Mouse (Mus musculus): ENCODE measurements around the gene Kcnh4. TPM values are rescaled to one million over a fixed set of nuclear protein-coding genes. Genes with fewer than 3 reads are reported as not detected.

Kcnh4 gene
- total RNA-seq, 2 experiments from 2014 or later: 10.2 to 16.6 TPM

DNA sequence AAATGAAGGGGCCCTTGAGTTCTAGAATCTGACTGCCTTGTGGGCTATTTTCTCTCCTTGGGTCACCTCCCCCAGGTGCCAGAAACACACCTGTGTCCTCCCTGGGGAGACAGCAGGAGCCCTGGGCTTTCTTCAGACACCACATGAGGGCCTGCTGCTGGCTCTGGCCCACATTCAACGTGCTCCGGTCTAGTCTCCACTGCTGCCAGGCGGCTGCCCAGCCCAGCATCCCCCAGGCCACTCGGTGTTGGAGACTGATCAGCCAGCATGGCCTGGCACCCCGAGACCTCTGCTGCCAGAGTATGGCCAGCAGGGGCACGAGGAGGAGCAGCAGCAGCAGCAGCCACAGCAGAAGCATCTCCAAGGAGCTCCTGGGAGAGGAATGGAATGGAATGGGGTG lies 10.2 kb upstream of the Kcnh4 start:
- no peak for DNase-seq (ENCODE audit: low spot score in 2 of 2)

DNA sequence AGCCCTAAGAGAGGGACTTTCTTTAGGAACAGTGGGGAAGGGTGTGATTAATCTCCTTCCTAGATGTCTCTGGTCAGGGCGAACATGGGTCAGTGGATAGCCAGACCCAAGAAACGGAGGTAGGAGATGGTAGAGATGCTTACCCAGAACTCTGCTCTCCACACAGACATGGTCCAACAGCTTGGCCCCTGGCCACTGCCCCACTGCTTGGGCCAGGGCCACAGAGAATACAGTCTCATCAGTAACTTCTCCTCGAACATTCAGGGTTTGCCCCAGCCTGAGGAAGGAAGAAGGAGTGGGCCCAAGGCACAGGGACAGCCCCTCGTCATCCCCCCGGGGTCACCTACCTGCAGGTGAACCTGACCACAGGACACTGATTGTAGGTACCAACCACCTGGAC lies 8.1 kb upstream of the Kcnh4 start:
- intact Hi-C loops (cut with DNase I): no loop called here
- DNase-seq (ENCODE audit: low spot score in 2 of 2): no peak

More for the DNA sequence above, 10.2 kb upstream of the Kcnh4 start:
- intact Hi-C loops (cut with DNase I): no loop called here

DNA sequence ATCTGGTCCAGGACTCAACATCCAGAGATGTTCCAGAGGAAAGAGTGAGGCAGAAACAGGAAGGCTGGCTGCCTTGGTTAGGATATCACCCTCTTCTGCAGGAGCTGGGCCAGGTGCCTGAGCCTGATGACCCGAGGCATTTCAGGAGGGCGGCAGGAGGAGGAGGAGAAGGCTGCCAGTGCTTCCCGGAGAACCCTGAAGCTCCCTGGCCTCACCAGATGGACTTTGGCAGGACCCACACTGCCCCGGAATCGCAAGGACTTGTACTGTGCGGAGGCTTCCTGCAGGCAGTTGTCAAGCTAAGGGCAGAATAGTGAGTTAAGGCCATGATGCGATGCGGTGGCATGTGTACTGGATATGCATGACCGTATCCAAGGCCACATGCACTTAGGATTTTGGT lies 7.0 kb upstream of the Kcnh4 start:
- no peak for DNase-seq (ENCODE audit: low spot score in 2 of 2)
- intact Hi-C loops (cut with DNase I): no loop called here

DNA sequence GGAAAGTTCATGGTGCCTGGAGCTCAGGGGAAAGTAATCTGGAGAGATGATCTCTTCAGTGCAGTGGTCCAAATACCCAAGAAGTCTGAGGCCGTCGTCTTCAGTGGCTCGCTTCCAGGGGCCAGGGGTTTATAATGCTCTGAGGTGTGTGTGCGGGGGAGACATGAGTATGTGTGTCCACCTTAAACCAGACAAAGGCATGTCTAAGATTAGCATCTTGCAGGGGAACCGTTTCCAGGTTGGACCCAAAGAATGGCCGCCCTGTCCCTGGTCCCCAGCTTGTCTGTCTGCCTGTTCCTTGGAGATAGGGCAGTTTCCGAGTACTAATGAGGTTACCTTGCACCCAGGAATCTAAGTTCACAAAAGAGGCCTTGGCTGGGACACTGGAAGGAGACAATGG lies 3.1 kb upstream of the Kcnh4 start, which contains the start of gene Hcrt:
Gene Hcrt (minus strand): TSS at position 101 of the 400 bp plus-strand sequence.
- DNase-seq (ENCODE audit: low spot score in 2 of 2): no peak
- intact Hi-C loops (cut with DNase I): no loop called here

DNA sequence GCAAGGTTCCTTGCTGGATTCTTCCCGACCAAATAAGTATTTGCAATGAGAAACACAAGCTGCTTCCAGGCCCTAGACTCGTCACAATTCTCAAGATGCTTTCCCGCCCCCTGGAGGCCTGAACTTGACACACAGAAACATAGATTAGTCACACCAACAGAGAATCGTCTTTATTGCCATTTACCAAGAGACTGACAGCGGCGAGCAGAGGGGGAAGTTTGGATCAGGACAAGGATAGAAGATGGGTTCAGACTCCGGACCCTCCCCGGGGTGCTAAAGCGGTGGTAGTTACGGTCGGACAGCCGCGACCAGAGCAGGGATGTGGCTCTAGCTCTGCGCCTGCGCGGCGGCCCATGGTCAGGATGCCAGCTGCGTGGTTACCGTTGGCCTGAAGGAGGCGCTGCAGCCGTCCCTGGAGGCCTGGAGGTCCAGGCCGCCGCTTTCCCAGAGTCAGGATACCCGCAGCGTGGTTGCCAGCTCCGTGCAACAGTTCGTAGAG lies 1.9 kb upstream of the Kcnh4 start:
- intact Hi-C loops (cut with DNase I): loop anchor here (1.0 to 2.0 kb wide), 4 partner anchors 23 to 196 kb away; partner anchors contain the start of gene Rab5c

DNA sequence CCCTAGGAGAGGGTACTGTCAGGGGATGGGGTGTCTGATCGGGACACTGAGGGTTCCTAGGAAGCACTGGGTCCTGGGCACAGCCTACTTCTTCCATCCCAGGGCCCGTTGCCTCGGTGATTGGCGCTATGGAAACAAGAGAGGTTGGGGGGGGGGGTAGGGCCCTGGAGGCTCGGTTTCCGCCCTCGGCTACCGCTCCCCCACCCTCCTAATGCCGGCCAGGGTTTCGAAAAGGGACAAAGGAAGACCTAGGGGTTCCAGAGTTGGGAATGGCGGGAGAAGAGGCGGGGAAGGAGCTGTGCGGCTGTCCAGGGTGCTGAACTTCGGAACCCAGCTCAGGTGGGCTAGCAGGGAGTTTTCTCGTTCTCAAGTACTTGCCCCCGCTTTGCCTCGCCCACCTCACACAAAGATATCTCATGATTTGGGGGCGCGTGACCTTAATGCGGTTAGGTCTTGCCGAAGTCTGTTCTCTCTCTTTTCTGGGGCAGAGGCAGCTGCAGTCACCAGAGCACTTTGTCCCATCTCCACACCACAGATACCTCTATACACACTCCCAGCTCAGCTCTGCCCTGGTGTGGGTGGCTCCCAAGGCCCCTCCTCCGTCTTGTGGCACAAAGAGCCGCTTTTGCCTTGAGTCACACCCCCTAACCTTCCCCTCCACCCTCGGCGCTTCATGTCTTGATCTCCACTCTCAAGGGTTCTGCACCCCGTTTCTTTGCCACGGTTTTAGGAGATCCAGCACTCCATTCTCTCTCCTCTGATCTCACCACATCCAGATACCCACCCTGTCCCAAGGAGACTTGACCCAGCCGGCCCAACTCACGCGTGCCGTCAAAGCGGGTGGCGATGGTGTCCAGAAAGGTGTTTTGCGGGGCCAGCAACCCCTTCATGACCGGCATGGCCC lies 783 bp downstream of the Kcnh4 start:
- intact Hi-C loops (cut with DNase I): loop anchor here (1.0 kb wide), 1 partner anchor 40 kb away; no protein-coding TSS in a partner anchor
- DNase-seq (ENCODE audit: low spot score in 2 of 2): peak in 1 of 2 experiments; percentile 40

More for the DNA sequence above, 1.9 kb upstream of the Kcnh4 start:
- DNase-seq (ENCODE audit: low spot score in 2 of 2): peak; percentile 89 to 91

DNA sequence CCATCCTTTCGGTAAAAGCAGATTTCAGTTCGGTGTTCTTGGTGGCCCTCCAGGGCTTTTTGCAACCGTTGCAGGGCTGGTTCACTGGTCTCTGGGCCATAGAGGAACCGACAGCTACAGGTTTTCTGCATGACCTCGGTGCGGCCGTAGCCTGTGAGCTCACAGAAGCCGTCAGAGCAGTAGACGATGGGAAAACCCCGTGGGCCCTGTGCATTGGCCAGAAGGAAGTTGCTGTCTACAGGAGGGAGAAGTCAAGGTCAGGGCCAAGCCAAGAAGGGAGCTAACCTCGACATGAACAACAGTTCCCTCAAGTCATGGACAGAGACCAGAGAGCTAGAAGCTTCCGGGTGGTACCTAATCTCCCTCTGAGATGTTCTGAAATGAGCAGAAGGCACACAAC lies 2.2 kb downstream of the Kcnh4 start:
- intact Hi-C loops (cut with DNase I): no loop called here
- DNase-seq (ENCODE audit: low spot score in 2 of 2): no peak

DNA sequence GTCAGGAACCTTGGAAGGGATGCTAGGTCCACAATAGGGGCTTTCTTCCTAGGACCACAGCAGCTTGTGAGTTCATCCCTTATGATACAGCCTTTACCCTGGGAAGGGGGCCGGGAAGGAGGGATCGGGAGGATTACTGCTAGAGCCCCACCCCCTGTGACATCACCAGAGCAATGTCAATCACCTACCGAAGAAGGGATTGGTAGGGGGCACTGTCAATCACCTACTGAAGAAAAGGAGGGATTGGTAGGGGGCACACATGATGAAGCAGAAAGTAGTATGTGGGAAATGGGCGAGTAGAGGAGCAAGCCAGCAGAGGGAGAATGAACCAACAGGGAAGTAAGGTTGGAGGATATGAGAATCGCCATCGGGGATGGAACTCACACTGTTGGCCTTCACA lies 3.3 kb downstream of the Kcnh4 start:
- intact Hi-C loops (cut with DNase I): no loop called here
- DNase-seq (ENCODE audit: low spot score in 2 of 2): no peak

DNA sequence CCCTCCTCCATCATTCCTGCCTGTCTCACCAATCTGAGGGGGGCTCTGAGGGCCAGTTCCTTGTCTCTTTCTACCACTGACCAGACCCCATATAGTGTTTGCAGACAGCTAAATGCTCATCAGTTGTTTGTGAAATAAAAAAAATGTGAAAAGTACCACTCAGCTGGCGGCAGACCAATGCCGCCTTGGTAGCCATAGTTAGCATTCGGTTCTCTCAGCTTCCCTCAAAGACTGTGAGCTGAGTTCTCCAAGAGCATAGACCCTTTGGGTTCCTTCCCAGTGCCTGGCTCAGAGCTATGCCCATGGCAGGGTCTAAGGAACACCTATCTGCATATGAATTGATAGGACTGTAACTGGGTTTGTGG lies 5.1 kb downstream of the Kcnh4 start:
- peak; percentile 36 to 90 for DNase-seq (ENCODE audit: low spot score in 2 of 2)
- intact Hi-C loops (cut with DNase I): no loop called here

DNA sequence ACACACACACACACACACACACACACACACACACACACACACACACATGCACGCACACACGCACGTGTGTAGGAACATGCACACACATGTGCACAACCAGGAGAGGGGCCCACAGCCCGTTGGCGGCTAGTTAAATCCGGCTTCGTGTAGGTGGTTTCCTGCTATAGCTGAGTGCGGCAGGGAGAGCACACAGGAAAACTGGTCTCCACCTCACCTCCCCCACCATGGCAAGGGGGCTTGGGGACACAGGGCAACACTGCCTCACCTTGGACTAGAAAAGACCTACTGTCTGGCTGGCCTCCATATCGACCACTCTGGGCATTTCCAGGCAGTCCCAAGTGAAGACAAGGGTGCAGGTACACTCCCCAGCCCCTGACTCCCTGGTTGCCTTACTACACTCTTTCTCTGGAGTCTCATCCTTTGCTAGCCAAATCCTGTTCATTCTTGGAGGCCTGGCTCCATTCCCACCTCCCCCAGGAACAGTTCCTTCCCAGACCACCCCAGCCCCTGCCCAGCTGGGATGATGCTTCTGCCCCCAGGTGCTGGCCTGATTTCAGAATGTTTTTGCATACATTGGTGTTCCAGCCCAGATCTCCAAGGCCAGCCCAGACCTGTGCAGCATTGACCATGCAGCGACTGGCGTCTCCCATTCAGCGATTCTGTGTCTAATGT lies 5.6 kb downstream of the Kcnh4 start:
- intact Hi-C loops (cut with DNase I): no loop called here
- peak; percentile 75 to 91 for DNase-seq (ENCODE audit: low spot score in 2 of 2)

DNA sequence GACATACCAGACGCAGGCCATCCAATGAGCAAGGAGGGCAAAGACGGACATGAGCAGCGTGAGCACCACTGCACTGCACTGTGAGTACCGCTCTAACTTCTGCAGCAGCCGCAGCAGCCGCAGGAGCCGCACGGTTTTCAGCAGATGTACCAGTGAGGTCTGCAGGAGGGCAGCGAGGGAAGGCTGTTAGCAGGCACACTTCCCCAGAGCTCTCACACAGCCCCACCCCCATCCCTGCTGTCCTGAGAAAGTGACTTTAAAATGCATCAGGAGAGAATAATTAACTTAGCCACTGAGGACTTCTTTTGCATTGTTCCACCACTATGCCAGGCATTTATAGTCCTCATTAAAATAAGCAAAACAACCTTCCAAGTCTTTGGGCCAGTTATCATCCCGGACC lies 7.4 kb downstream of the Kcnh4 start:
- DNase-seq (ENCODE audit: low spot score in 2 of 2): peak in 1 of 2 experiments; percentile 63
- intact Hi-C loops (cut with DNase I): no loop called here

DNA sequence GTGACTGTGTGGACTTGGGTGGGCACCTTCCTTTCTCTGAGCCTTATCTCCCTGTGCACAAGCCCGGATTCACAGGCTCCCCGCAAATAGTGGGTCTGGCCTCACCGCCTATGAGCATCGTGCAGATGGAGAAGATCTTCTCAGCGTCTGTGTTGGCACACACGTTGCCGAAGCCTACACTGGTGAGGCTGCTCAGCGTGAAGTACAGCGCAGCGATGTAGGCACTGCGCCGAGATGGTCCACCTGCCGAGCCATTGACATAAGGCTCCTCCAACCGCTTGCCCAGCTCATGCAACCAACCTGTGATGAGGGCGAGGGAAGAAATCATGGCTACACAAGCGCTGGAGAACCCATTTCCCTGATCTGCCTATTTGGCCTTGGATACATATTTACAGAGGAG lies 9.6 kb downstream of the Kcnh4 start:
- intact Hi-C loops (cut with DNase I): no loop called here
- peak in 1 of 2 experiments; percentile 58 for DNase-seq (ENCODE audit: low spot score in 2 of 2)

DNA sequence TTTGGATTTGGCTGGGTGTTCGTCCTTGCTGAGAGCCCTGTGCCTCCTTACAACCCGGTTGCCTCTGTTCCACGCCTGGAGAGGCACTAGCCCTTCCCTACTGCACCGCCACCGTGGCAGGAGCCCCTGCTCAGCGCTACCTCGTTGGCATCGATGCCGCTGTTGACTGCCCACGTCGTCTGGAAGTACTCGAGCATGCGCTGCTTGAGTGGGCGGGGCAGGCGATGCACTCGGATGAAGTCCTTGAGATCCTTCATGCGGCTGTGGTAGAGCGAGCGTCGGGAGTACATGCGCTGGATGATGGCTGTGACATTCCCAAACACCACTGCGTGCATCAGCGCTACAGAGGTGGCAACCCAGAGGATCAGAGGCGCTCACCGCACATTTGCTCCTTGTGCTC lies 10.3 kb downstream of the Kcnh4 start:
- DNase-seq (ENCODE audit: low spot score in 2 of 2): peak; percentile 35 to 81
- intact Hi-C loops (cut with DNase I): no loop called here

DNA sequence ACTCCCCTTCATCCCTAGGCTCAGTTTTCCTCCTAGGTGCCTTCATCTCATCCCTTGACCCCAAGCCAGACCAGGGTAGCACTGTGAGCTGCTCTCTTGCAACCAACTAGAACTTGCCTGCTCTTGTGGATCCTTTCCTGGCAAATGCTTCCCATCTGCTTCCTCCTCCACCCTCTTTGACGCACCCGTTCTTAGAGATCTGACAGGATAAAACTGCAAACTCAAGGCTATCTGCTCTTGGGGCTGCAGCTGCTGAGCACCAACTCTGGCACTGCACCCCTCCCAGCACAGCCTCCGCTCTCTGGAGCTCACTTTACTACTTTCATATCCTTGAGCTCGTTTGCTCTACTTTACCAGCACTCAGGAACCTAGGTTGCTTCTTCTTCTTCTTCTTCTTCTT lies 11.1 kb downstream of the Kcnh4 start:
- DNase-seq (ENCODE audit: low spot score in 2 of 2): peak in 1 of 2 experiments; percentile 70
- intact Hi-C loops (cut with DNase I): no loop called here

DNA sequence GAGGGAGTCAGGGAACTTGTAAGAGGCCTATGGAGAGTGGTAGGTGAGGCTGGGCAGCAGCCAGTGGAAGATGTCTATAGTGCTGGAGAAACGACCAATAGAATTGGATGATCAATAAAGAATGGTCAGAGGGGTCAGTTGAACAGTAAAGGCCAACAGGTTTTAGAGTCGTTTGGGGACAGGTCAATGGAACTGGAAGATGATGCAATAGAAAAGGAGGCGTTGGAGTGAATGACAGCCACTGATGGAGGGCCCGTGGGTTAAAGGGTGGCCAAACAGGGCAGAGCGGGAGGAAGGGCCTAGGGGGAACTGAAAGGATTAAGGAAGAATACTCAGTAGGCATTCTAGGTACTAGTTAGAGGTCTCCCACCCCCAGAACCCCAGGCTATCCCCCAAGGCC lies 12.6 kb downstream of the Kcnh4 start:
- DNase-seq (ENCODE audit: low spot score in 2 of 2): no peak
- intact Hi-C loops (cut with DNase I): no loop called here

DNA sequence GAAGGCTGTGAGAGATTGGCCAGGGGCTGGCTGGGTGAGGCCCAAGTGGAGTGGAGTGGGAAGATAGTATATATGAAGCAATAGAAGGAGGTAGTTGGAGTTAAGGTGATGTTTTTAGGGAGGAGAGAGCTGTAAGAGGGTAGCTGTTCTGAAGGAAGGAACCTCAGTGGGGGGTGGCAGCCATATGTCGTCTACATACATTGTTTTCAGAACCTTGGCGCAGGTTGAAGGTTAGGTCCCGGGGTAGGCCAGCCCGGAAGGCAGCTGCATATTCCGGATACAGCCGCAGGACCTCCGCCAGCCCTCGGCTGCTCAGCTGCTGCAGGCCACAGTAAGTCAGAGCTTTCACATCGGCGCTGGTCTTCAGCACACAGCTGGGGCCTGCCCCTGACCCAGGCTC lies 13.2 kb downstream of the Kcnh4 start:
- no peak for DNase-seq (ENCODE audit: low spot score in 2 of 2)
- intact Hi-C loops (cut with DNase I): no loop called here

DNA sequence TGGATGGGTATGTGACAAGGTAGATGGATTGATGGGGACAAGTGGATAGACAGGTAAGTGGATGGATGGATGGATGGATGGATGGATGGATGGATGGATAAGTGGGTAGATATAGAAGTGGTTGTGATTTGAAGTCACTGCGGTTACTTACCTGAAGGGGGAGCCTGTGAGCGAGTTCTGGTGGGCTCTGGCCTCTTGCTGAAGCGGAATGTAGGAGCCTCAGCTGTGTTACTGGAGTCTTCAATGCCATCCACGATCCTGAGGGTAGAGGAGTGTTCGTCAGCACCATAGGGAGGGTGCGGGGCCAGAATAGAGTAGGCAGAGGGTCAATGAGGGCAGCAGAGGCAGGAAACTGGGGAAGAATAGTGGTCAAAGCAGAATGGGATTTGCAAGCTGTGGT lies 14.7 kb downstream of the Kcnh4 start:
- DNase-seq (ENCODE audit: low spot score in 2 of 2): peak; percentile 32 to 72

DNA sequence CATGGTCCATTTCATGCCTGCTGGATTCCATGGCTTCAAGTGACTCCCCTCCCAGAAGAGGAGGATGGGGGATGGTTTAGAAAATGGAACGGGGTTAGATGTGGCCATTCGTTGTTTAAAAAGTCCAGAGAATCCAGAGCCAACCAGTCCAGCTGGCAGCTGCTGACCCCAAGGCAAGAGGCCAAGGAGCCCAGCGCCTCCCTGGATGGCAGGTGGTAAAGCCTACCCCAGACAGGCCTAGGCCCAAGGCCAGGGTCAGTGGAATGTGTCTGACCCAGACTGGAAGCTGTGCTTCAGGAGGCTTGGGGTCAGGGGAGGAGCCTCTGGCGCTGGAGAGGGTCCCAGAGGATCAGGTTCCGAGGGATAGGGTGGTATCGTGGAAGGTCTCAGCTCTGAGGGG lies 18.4 kb downstream of the Kcnh4 start:
- intact Hi-C loops (cut with DNase I): no loop called here
- no peak for DNase-seq (ENCODE audit: low spot score in 2 of 2)

More for the DNA sequence above, 14.7 kb downstream of the Kcnh4 start:
- intact Hi-C loops (cut with DNase I): no loop called here

DNA sequence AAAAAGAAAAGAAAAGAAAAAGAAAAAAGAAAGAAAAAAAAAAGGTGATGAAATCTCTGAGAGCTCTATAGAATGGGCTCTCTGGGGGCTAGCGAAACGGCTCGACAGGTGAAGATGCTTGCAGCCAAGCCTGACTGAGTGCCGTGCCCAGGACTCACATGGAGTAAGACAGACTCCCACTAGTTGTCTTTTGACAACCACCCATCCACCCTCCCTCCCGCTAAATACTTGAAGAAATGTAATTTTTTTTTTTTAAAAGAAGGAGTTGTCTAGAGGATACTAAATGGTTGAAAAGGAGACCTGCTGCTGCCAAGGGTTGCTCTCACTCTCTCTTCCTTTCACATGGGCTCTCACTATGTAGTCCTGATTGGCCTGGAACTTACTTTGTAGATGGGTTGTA lies 21.0 kb downstream of the Kcnh4 start:
- no peak for DNase-seq (ENCODE audit: low spot score in 2 of 2)
- intact Hi-C loops (cut with DNase I): loop anchor here (2.0 kb wide), 2 partner anchors 22 to 24 kb away; no protein-coding TSS in a partner anchor

DNA sequence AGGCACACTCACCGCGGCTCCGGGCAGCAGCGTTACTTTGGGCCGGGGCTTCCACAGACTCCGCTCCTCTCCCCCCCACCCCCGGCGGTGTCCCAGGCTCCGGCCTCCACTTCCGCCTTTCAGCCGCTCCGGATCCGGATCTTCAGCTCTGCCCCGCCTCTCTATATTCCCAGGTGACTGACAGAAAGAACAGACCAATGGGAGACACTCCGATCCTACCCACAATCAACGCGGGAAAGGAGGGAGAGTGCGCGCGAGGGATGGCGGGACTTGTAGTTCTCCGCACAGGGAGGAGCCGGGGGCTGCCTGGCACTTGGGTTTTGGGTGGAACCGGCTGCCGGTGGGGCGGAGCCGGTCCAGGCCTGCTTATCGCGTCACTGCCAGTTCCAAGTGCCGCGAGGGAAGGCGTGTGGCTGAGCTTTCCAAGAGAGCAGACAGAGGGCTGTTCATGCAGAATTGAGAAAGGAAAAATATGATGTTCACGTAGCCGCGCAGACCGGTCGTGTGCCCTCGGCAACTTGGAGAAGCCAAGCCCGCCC lies 21.6 kb downstream of the Kcnh4 start, which contains the start of gene Rab5c:
Gene Rab5c (minus strand): TSS at position 150 of the 539 bp plus-strand sequence.
- intact Hi-C loops (cut with DNase I): loop anchor here (2.0 kb wide), 2 partner anchors 23 kb away; no protein-coding TSS in a partner anchor

More for the DNA sequence above, 21.6 kb downstream of the Kcnh4 start, which contains the start of gene Rab5c:
- DNase-seq (ENCODE audit: low spot score in 2 of 2): peak; percentile 99 to 100

Measured in left cerebral cortex, postnatal 25 days (tissue).